In genomic region chr9:91361856-91362601, GRCm38 (mm10) we compare ENCODE assay signal across 9 mouse cellular contexts. TPM values are rescaled to one million over a fixed set of nuclear protein-coding genes. Genes with fewer than 3 reads are reported as not detected.
DNase-seq lines count a peak whose midpoint lies in the region; ATAC-seq and TF ChIP-seq lines count a peak whose summit lies in the region.
"Had no signal": no experiment of that assay in that cellular context is flagged by ENCODE, and none has a peak within 500 bp of the region (broad histone marks: within the 10 kb centered on the region; RNA-seq: fewer than 3 reads in every experiment).

Gene Zic4, plus strand, starts transcription at chr9:91362413.

- DNase-seq in lung, embryonic 14.5 days = peak; percentile 52
- no peak for DNase-seq in lung, postnatal 10 days
- DNase-seq in cerebellum, postnatal 10 days = peak; percentile 76 to 81
- no peak for DNase-seq in adrenal gland, postnatal 25 days
- DNase-seq in spleen, postnatal 10 days (ENCODE audit: low spot score in 2 of 2) = no peak

- H3K27me3 ChIP-seq in lung, embryonic 14.5 days (ENCODE audit: insufficient read depth, low read length) = peaks cover 93% of the 10 kb centered on the region
- peaks cover 90% of the 10 kb centered on the region for H3K27me3 ChIP-seq in heart, embryonic 15.5 days
- H3K27me3 ChIP-seq in liver, embryonic 15.5 days = peaks cover 92% of the 10 kb centered on the region
- peaks cover 84% of the 10 kb centered on the region for H3K27me3 ChIP-seq in stomach, embryonic 16.5 days (ENCODE audit: control insufficient read depth, insufficient read depth, low read length)

- no peaks in the 10 kb centered on the region for H3K4me1 ChIP-seq in lung, embryonic 14.5 days (ENCODE audit: insufficient read depth)
- peaks cover 26% of the 10 kb centered on the region for H3K4me1 ChIP-seq in heart, embryonic 15.5 days (replicated peaks)
- H3K4me1 ChIP-seq in liver, embryonic 15.5 days (replicated peaks) = peaks cover 16% of the 10 kb centered on the region
- H3K4me1 ChIP-seq in stomach, embryonic 16.5 days (ENCODE audit: control insufficient read depth, insufficient read depth, low read length) = peaks cover 14% of the 10 kb centered on the region

- H3K36me3 ChIP-seq in lung, embryonic 14.5 days (ENCODE audit: insufficient read depth) = no peaks in the 10 kb centered on the region
- H3K36me3 ChIP-seq in heart, embryonic 15.5 days = no peaks in the 10 kb centered on the region
- H3K36me3 ChIP-seq in liver, embryonic 15.5 days (replicated peaks) = no peaks in the 10 kb centered on the region
- no peaks in the 10 kb centered on the region for H3K36me3 ChIP-seq in stomach, embryonic 16.5 days (ENCODE audit: control insufficient read depth, insufficient read depth, low read length)

- ATAC-seq in lung, embryonic 14.5 days (ENCODE audit: insufficient read depth) = peak; percentile 60; the same call in 1 of the 2 replicates
- no peak for ATAC-seq in heart, embryonic 15.5 days (replicated peaks; ENCODE audit: insufficient number of reproducible peaks, insufficient read depth, low FRiP score, low read depth)
- no peak for ATAC-seq in liver, embryonic 15.5 days (ENCODE audit: insufficient read depth)
- ATAC-seq in stomach, embryonic 16.5 days (ENCODE audit: insufficient read depth, low FRiP score) = no peak

- under 1% methylated on average over 45 of the region's 45 CpGs for WGBS in lung, embryonic 14.5 days
- 2% methylated on average over 45 of the region's 45 CpGs for WGBS in heart, embryonic 15.5 days
- 2% methylated on average over 45 of the region's 45 CpGs for WGBS in liver, embryonic 15.5 days (ENCODE audit: insufficient replicate concordance)
- 1% methylated on average over 45 of the region's 45 CpGs for WGBS in stomach, embryonic 16.5 days

- no peak for TF ChIP-seq CTCF in lung, embryonic 14.5 days (IDR thresholded peaks at IDR 0.05; ENCODE audit: low read depth)

- H3K27ac ChIP-seq in lung, embryonic 14.5 days (ENCODE audit: low read depth) = no peak within 1 kb of the TSS
- H3K27ac ChIP-seq in heart, embryonic 15.5 days = no peak within 1 kb of the TSS
- no peak within 1 kb of the TSS for H3K27ac ChIP-seq in liver, embryonic 15.5 days (replicated peaks)
- H3K27ac ChIP-seq in stomach, embryonic 16.5 days (ENCODE audit: low read length) = no peak within 1 kb of the TSS

- H3K4me3 ChIP-seq in lung, embryonic 14.5 days (ENCODE audit: low read depth, low read length) = peak within 1 kb of the TSS; percentile 30
- H3K4me3 ChIP-seq in heart, embryonic 15.5 days = peak within 1 kb of the TSS; percentile 49
- H3K4me3 ChIP-seq in liver, embryonic 15.5 days (replicated peaks) = peak within 1 kb of the TSS; percentile 29
- H3K4me3 ChIP-seq in stomach, embryonic 16.5 days (replicated peaks; ENCODE audit: low read length) = peak within 1 kb of the TSS; percentile 44

- no peak within 1 kb of the TSS; the same call in 1 of the 2 replicates for H3K9ac ChIP-seq in lung, embryonic 14.5 days
- no peak within 1 kb of the TSS for H3K9ac ChIP-seq in heart, embryonic 15.5 days
- no peak within 1 kb of the TSS for H3K9ac ChIP-seq in liver, embryonic 15.5 days
- no peak within 1 kb of the TSS for H3K9ac ChIP-seq in stomach, embryonic 16.5 days (ENCODE audit: low read length)

- peak within 1 kb of the TSS; percentile 50 for H3K4me2 ChIP-seq in lung, embryonic 14.5 days
- H3K4me2 ChIP-seq in heart, embryonic 15.5 days = peak within 1 kb of the TSS; percentile 64
- H3K4me2 ChIP-seq in liver, embryonic 15.5 days = peak within 1 kb of the TSS; percentile 49
- peak within 1 kb of the TSS; percentile 49 for H3K4me2 ChIP-seq in stomach, embryonic 16.5 days (ENCODE audit: low read depth, low read length)

- H3K9me3 ChIP-seq in lung, embryonic 14.5 days (ENCODE audit: low read depth, low read length) = no peaks in the 10 kb centered on the region
- H3K9me3 ChIP-seq in heart, embryonic 15.5 days (replicated peaks) = no peaks in the 10 kb centered on the region
- no peaks in the 10 kb centered on the region for H3K9me3 ChIP-seq in liver, embryonic 15.5 days (replicated peaks)
- no peaks in the 10 kb centered on the region; the same call in 1 of the 2 replicates for H3K9me3 ChIP-seq in stomach, embryonic 16.5 days (replicated peaks; ENCODE audit: control insufficient read depth, low read length)

RNA-seq across cellular contexts. Expression of gene Zic4, which starts in this region (rescaled TPM):
- polyA plus RNA-seq in lung, embryonic 14.5 days (2014; fragmentation: Nextera tagmentation; extraction: Ambion mirVana) = not detected in 2 replicates
- polyA plus RNA-seq in heart, embryonic 15.5 days (2015; fragmentation: Nextera tagmentation; extraction: Ambion mirVana) = 0.10 TPM in 1 of 2 replicates, not detected in the other
- 0.06 TPM in 1 of 2 replicates, not detected in the other for polyA plus RNA-seq in liver, embryonic 15.5 days (2015; fragmentation: Nextera tagmentation; extraction: Ambion mirVana)
- polyA plus RNA-seq in stomach, embryonic 16.5 days (2015; fragmentation: Nextera tagmentation; extraction: Ambion mirVana) = 0.07 TPM in 1 of 2 replicates, not detected in the other
- not detected in 2 replicates for total RNA-seq in adrenal gland, postnatal 25 days (2021)
- total RNA-seq: neutrophil, adult 5-6 weeks had no signal

Comparison
In these comparisons a context has a peak if more than half of its experiments do, and no peak if none do; other contexts are left out.
1. Peak in DNase-seq, ATAC-seq, H3K4me3 ChIP-seq and H3K4me2 ChIP-seq in lung, embryonic 14.5 days; RNA of the gene not detected or under 1 TPM.
2. DNase-seq: peak in cerebellum, postnatal 10 days (2 of 2); none in lung, postnatal 10 days (single experiment), adrenal gland, postnatal 25 days (single experiment) and spleen, postnatal 10 days (0 of 2).
3. Peak in every context shown above with its lines, with median percentiles within 50 percentile points of each other: H3K4me2 ChIP-seq and H3K4me3 ChIP-seq.